Mouse (Mus musculus) limb, embryonic 12.5 days (tissue): ENCODE results near the gene Adamtsl1. TPM values are rescaled to one million over a fixed set of nuclear protein-coding genes. Genes with fewer than 3 reads are reported as not detected.
A peak's percentile ranks its signal among the peaks of the same experiment; 100 is the strongest.

Source experiments
- ATAC-seq: fragments of 200-750 bp; cut with Nextera tagmentation; 2 replicates; pipeline ENCODE4 v1.8.0; 2017; ENCODE audit warnings: low read depth, moderate TSS enrichment; ENCODE audit not compliant: insufficient number of reproducible peaks, insufficient read depth, low FRiP score, low TSS enrichment
- H3K27ac ChIP-seq: fragments of 300-500 bp; sonication (generic); 2 replicates; pipeline ENCODE4 v1.5.1; 2016; ENCODE audit warnings: mild to moderate bottlenecking, moderate library complexity
- H3K27me3 ChIP-seq: fragments of 300-500 bp; sonication (generic); 2 replicates; pipeline ENCODE4 v1.6.1; 2016; ENCODE audit warnings: mild to moderate bottlenecking, moderate library complexity
- H3K36me3 ChIP-seq: fragments of 300-500 bp; sonication (generic); 2 replicates; pipeline ENCODE4 v1.6.1; 2016; ENCODE audit warnings: mild to moderate bottlenecking, moderate library complexity
- H3K4me1 ChIP-seq: fragments of 300-500 bp; sonication (generic); replicated peaks from 2 replicates; pipeline ENCODE4 v1.6.1; 2016
- H3K4me2 ChIP-seq: fragments of 300-500 bp; sonication (generic); 2 replicates; pipeline ENCODE4 v1.6.1; 2016; ENCODE audit warnings: mild to moderate bottlenecking, moderate library complexity
- H3K4me3 ChIP-seq: fragments of 300-500 bp; sonication (generic); replicated peaks from 2 replicates; pipeline ENCODE4 v1.5.1; 2016; ENCODE audit warnings: mild to moderate bottlenecking
- H3K9ac ChIP-seq: fragments of 300-500 bp; sonication (generic); replicated peaks from 2 replicates; pipeline ENCODE4 v1.6.1; 2016; ENCODE audit warnings: mild to moderate bottlenecking, moderate library complexity
- H3K9me3 ChIP-seq: fragments of 300-500 bp; sonication (generic); 2 replicates; pipeline ENCODE4 v1.6.1; 2016; ENCODE audit warnings: mild to moderate bottlenecking, moderate library complexity
- WGBS: fragments of 180-500 bp; shearing (Covaris S2); methylation state at CpG from one replicate; pipeline ENCODE4 v1.1.7; 2016; 5-methylcytosine and 5-hydroxymethylcytosine counted together
- polyA plus RNA-seq: library from polyadenylated mRNA; unstranded; fragments of >200 nt; fragmentation: Nextera tagmentation; extraction: Ambion mirVana; gene quantifications from 2 replicates; pipeline ENCODE4 v1.2.1, GENCODE M21; 2016

The Adamtsl1 gene
- polyA plus RNA-seq, 1 experiment from 2014 or later = 29.2 TPM

DNA sequence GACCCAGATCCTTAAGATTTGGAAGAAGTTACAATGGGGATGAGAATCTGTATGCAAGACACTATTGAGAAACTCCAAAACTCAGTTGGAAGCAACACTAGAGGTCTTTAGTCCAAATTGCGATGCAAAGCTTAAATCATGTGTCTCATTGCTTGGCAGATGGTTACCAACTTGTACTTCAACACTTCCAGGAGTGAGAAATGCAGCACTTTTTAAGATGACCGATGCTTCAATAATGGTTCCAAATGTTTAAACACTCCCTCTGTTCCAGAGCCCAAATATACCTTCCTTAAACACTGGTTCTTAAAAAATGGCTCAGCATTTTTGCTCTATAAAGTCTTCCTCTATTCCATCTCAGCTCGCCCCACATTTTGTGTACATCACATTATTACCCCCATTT is 499.7 kb downstream of the Adamtsl1 start:
- WGBS = 93% methylated on average over 3 of the region's 3 CpGs
- ATAC-seq = no peak
- H3K27me3 ChIP-seq = no peaks in the 10 kb centered on the region

DNA sequence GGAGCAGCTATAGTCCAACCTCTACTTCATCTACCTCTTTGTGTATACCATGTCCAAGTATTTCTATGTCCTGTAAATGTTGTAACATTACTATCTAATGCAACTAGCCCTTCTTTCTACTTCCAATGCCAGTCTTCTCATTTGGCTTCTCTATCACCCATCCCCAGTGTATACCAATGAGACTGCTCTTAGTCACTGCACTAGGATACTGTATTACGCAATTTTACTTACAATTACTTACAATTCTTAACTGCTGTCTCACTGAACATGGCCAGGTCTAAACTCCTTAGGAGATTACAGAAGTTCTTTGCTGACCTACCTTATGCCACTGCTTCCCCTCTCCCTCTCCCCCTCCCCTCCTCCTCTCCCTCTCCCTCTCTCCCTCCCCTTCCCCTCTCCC is 505.0 kb downstream of the Adamtsl1 start:
- Histone ChIP-seq H3K4me2 (no peak overlapping the region), H3K9ac (no peak overlapping the region), H3K36me3 (no peaks in the 10 kb centered on the region), H3K27me3 (no peaks in the 10 kb centered on the region), H3K4me3 (no peak overlapping the region), H3K4me1 (peaks cover 15% of the 10 kb centered on the region), H3K9me3 (no peaks in the 10 kb centered on the region), H3K27ac (no peak overlapping the region)
- 94% methylated on average over 1 of the region's 1 CpGs for WGBS
- no peak for ATAC-seq

More for the DNA sequence above, 499.7 kb downstream of the Adamtsl1 start:
- no peak overlapping the region for H3K9ac ChIP-seq
- no peak overlapping the region for H3K4me3 ChIP-seq
- H3K4me2 ChIP-seq = no peak overlapping the region
- no peaks in the 10 kb centered on the region for H3K4me1 ChIP-seq
- no peak overlapping the region for H3K27ac ChIP-seq
- no peaks in the 10 kb centered on the region for H3K36me3 ChIP-seq
- no peaks in the 10 kb centered on the region for H3K9me3 ChIP-seq

DNA sequence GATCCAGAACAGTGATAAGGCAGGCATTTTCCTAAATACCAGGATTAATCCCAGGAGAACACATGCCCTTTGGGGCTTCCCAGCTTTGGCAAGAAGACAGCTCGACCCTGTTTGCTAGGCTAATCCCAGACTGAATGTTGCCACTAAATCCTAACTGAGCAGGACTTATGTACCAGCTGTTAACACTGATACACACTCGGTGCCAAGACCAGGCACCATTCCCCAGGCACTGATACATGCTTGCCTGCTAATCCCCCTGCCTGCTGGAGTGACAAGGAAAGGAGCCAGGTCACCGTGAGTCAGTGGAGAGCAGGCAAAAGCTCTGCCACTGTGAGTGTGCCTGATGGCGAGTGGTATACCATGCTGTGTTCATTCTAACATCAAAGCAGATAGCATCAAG is 505.6 kb downstream of the Adamtsl1 start:
- no peak for ATAC-seq
- H3K9me3 ChIP-seq = no peaks in the 10 kb centered on the region
- no peak overlapping the region for H3K27ac ChIP-seq
- no peak overlapping the region for H3K4me3 ChIP-seq
- H3K36me3 ChIP-seq = no peaks in the 10 kb centered on the region
- H3K27me3 ChIP-seq = no peaks in the 10 kb centered on the region
- no peak overlapping the region for H3K4me2 ChIP-seq
- 28% methylated on average over 4 of the region's 4 CpGs for WGBS
- H3K9ac ChIP-seq = no peak overlapping the region
- H3K4me1 ChIP-seq = peaks cover 22% of the 10 kb centered on the region

DNA sequence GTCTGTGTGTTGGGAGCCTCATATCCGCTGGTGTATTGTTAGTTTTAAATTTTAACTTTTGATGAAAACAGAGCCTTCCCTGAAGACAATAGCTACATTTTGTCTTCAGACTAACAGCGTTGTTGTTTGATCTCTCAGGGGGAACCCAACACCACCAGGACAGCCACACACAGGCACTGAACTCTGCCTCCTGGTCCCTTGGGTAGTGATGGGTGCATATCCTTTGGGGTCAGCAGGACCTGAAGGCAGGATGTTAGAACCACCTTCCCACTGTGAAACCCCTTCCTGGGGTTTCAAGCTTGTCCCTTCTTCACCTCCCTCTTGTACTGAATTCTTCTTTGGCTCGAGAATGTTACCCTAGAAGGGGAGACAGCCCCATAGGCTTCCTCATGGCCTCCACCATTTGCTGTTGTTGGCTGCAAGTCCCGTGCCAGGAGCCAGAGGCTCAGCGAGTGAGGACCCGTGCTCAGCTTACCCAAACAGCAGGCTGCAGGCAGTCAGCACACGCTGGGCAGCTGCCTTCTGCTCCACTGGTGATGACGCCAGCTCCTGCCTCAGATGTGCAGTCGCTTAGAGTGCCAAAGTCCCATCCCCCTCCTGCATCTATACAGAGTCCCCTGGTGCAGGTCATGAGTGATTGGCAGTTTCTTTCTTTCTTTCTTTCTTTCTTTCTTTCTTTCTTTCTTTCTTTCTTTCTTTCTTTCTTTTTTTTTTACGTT is 506.6 kb downstream of the Adamtsl1 start:
- Histone ChIP-seq H3K27me3 (no peaks in the 10 kb centered on the region), H3K36me3 (no peaks in the 10 kb centered on the region), H3K4me3 (no peak overlapping the region), H3K27ac (no peak overlapping the region), H3K9ac (no peak overlapping the region), H3K4me2 (no peak overlapping the region), H3K9me3 (no peaks in the 10 kb centered on the region), H3K4me1 (peaks cover 26% of the 10 kb centered on the region)
- ATAC-seq = no peak
- WGBS = 56% methylated on average over 10 of the region's 10 CpGs

DNA sequence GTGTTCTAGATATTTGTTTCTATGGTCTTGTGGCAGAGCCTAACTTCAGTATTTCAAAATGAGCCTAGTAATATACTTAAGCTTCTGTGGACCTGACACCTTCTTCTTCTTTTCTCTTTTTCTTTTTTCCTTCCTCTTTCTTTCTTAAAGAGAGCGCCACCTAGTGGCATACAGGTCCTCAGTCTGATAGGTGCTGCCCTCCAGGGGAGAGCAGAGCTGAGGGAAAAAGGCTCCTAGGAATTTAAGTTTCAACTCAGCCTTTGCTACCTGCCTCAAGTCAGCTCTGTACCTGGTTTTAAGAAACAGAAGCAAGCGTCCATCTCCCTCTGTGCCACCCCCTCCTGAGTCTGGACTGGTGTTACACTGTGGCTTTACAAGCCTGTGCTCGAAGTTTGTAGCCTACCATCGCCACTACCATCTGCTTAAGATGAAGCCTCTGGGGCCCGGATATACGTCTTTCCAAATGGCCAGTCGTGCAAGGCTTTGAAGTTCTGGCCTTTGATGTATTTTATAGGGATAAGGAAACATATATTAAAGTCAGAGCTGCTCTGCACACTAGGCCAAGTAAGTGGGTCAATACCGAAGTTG is 510.7 kb downstream of the Adamtsl1 start:
- Histone ChIP-seq H3K4me1 (peaks cover 24% of the 10 kb centered on the region), H3K27ac (no peak overlapping the region), H3K27me3 (no peaks in the 10 kb centered on the region), H3K9ac (no peak overlapping the region), H3K9me3 (no peaks in the 10 kb centered on the region), H3K4me3 (no peak overlapping the region), H3K36me3 (no peaks in the 10 kb centered on the region), H3K4me2 (no peak overlapping the region)
- WGBS = 11% methylated on average over 8 of the region's 8 CpGs
- ATAC-seq = peak; percentile 56; the same call in 1 of the 2 replicates

DNA sequence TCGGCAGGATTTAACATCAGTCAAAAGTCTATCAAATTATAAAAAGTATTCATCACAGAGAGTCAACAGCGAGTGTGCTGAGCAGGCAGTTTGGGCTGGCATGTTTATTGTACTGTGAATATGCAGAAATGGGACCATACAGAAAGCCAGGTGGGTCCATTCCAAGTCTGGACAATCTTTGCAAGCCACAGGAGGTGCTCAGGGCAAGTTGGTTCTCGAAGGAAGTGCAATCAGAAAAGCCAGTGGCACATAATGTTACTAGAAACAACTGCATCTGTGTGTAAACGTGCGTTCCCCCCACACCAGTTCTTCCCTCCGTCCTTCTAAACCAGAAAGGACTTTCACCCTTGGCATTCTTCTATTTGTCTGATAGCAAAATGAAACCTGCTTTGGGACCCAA is 515.5 kb downstream of the Adamtsl1 start:
- H3K9ac ChIP-seq = no peak overlapping the region
- ATAC-seq = no peak
- no peak overlapping the region for H3K27ac ChIP-seq
- H3K9me3 ChIP-seq = no peaks in the 10 kb centered on the region
- H3K36me3 ChIP-seq = no peaks in the 10 kb centered on the region
- H3K4me2 ChIP-seq = no peak overlapping the region
- H3K4me1 ChIP-seq = peaks cover 13% of the 10 kb centered on the region; the same call in 1 of the 2 replicates
- H3K4me3 ChIP-seq = no peak overlapping the region
- WGBS = 82% methylated on average over 6 of the region's 6 CpGs
- no peaks in the 10 kb centered on the region for H3K27me3 ChIP-seq

DNA sequence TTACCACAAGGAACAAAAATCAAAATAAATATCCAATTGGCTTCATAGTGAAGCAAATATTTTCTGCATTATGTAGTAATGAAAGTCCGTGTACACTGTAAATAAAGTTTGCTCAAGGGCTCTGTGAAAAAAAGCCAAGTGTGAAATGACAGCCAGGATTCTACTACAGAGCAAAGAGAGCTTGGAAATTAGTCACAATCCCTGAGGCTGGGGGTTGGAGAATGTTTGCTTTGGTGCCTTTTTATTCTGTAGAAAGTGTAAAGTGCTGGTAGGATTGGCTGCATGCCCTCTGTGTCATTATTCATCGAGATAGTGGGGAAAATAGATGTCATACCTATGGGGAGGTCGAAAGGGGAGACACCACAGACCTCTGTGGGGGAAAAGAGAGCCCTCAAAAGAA is 516.2 kb downstream of the Adamtsl1 start:
- no peak overlapping the region for H3K9ac ChIP-seq
- ATAC-seq = no peak
- WGBS = 71% methylated on average over 3 of the region's 3 CpGs

DNA sequence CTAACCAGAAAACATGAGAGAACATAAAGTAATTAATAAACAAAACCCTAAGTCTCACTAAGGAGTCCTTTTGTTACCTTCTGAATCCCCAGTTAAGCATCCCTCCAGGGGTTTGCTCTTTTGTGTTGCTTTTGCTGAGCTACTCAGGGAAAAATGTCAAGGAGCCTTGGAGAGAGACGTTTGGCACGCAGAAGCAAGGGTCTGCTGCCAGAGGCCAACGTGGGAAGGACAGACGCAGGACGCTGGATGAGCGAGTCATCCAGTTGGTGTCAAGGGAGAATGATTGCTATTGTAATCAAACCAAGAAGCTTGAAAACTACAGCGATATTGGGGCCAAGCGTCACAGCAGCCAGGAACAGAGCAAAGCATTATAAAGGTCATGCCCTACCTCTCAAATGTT is 517.1 kb downstream of the Adamtsl1 start:
- H3K4me2 ChIP-seq = no peak overlapping the region
- no peaks in the 10 kb centered on the region for H3K27me3 ChIP-seq
- 43% methylated on average over 8 of the region's 8 CpGs for WGBS
- H3K9me3 ChIP-seq = no peaks in the 10 kb centered on the region
- H3K4me3 ChIP-seq = no peak overlapping the region
- 0 out of 2 replicates have a peak, but pooled peaks cover 7% of the 10 kb centered on the region for H3K4me1 ChIP-seq
- no peaks in the 10 kb centered on the region for H3K36me3 ChIP-seq
- H3K9ac ChIP-seq = no peak overlapping the region
- H3K27ac ChIP-seq = no peak overlapping the region
- ATAC-seq = no peak

More for the DNA sequence above, 516.2 kb downstream of the Adamtsl1 start:
- no peak overlapping the region for H3K4me2 ChIP-seq
- no peaks in the 10 kb centered on the region for H3K36me3 ChIP-seq
- no peaks in the 10 kb centered on the region for H3K27me3 ChIP-seq
- H3K27ac ChIP-seq = no peak overlapping the region
- 0 out of 2 replicates have a peak, but pooled peaks cover 7% of the 10 kb centered on the region for H3K4me1 ChIP-seq
- no peaks in the 10 kb centered on the region for H3K9me3 ChIP-seq
- no peak overlapping the region for H3K4me3 ChIP-seq

DNA sequence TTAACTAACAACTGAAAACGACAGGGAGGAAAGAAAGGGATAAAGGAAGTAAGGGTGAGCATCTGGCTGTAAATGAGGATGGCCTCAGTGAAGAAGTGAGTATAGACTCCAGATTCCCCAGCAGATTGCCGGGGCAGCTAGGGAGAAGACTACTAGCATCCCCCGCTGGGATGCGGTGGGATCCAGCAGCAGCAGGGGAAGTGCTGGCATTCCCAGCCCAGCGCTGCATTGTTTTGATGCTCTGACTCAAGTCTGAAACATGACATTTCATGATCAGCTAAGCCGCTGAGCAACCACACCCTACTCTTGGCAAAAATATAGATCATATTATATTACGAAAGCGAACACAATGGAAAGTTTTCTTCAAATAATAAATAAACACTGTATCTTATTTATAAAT is 526.9 kb downstream of the Adamtsl1 start:
- Histone ChIP-seq H3K9ac (no peak overlapping the region), H3K4me1 (peaks cover 9% of the 10 kb centered on the region), H3K4me3 (no peak overlapping the region), H3K9me3 (no peaks in the 10 kb centered on the region), H3K36me3 (no peaks in the 10 kb centered on the region), H3K27ac (0 out of 2 replicates have a peak overlapping the region, but pooled peaks have one; percentile 20), H3K4me2 (no peak overlapping the region), H3K27me3 (no peaks in the 10 kb centered on the region)
- WGBS = 54% methylated on average over 8 of the region's 8 CpGs
- ATAC-seq = no peak

DNA sequence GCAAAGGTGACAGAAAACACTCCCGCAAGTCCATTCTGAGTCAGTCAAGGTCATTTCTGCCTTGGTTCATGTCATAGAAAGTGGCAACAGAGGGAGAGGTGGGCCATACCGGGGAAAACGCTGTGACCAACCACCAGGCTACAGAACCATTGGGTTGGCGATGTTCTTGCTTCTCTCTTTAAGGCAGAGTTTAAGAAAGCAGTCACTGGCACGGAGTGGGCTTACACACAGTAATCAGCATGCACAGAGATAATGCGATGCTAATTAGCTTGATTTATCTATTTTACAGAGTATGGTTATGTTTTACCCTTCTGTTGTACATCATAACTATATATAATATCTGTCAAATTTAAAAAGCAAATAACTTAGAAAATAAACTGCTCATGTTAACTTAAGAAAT is 531.5 kb downstream of the Adamtsl1 start:
- WGBS = 88% methylated on average over 6 of the region's 6 CpGs
- ATAC-seq = no peak
- no peak overlapping the region for H3K27ac ChIP-seq
- H3K9me3 ChIP-seq = no peaks in the 10 kb centered on the region
- H3K4me1 ChIP-seq = peaks cover 14% of the 10 kb centered on the region
- H3K36me3 ChIP-seq = no peaks in the 10 kb centered on the region
- no peak overlapping the region for H3K4me3 ChIP-seq
- H3K27me3 ChIP-seq = no peaks in the 10 kb centered on the region
- no peak overlapping the region for H3K9ac ChIP-seq
- H3K4me2 ChIP-seq = no peak overlapping the region

DNA sequence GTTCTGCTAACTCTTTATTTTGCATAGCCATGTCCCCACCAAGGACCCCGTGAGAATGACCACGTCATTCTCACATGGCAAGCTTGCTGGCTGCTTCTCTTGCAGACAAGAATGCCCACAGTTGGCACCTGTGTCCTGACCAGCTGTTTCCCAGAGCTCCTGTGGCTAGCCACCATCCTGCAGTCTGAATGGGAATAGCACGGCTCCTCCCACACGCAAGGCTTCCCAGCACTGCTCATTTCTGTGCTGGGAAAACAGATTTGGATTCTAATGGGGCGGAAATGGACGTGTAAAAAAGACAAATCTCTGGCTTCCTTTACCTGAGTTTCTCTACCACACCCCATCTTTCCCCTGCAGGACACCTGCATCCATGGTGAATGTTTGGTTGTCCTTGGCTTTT is 531.9 kb downstream of the Adamtsl1 start:
- 77% methylated on average over 6 of the region's 6 CpGs for WGBS
- Histone ChIP-seq H3K4me1 (peaks cover 17% of the 10 kb centered on the region), H3K9ac (no peak overlapping the region), H3K27ac (no peak overlapping the region), H3K9me3 (no peaks in the 10 kb centered on the region), H3K4me3 (no peak overlapping the region), H3K36me3 (no peaks in the 10 kb centered on the region), H3K27me3 (no peaks in the 10 kb centered on the region), H3K4me2 (no peak overlapping the region)
- ATAC-seq = no peak

DNA sequence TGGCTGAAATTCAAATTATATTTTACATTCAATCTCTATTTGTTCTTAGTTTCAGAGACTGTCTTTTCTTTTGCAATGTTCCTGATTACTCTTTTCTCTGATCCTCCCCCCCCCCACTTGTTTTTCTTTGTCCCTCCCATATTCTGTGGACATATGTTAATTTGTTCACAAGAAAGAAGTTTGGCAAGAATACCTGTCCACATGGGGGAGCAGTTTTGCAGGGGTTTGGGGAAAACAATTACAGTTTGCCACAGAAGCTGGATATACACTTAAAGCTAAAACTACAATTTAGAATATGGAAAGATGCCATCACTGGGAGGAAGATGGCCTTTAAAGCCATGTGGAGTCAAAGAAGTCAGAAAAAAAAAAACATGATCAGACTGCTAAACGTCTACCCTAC is 532.9 kb downstream of the Adamtsl1 start:
- Histone ChIP-seq H3K4me2 (no peak overlapping the region), H3K9me3 (no peaks in the 10 kb centered on the region), H3K27me3 (no peaks in the 10 kb centered on the region), H3K4me3 (no peak overlapping the region), H3K27ac (no peak overlapping the region), H3K4me1 (peaks cover 13% of the 10 kb centered on the region), H3K9ac (no peak overlapping the region), H3K36me3 (no peaks in the 10 kb centered on the region)
- WGBS = 90% methylated on average over 1 of the region's 1 CpGs
- ATAC-seq = no peak
